Mouse (Mus musculus): Measurements from ENCODE around the gene Krt72.

Gene Krt72

GRCm38 (mm10) chr15:101786360-101786759 lies at the start of gene Krt72:
Krt72 (minus strand) TSS chr15:101786460.
- DNase-seq: no peak

- no peak for DNase-seq
Observed at GRCm38 (mm10) chr15:101834784-101835328, 48.6 kb upstream of the Krt72 start.

GRCm38 (mm10) chr15:101833131-101833530 lies 46.9 kb upstream of the Krt72 start:
- no peak for DNase-seq

DNA sequence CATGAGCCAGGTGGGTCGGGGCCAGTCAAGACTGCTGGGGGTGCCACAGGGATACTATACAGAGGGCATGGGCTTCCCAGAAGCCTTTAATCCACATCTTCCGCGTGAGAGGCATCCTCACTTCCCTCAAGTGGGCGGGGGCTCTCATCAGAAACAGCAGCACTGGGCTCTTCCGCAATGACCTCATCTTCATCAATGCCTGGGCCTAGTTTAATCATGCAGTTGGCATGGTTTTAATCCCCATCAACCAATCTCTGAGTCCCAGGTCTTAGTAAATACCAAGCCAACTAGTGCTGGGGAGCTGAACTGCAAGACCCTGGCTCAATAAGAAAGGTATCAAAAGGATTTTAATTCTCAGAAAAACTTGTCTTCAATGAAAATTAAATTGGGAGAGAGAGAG lies 43.2 kb upstream of the Krt72 start:
- DNase-seq: no peak

DNA sequence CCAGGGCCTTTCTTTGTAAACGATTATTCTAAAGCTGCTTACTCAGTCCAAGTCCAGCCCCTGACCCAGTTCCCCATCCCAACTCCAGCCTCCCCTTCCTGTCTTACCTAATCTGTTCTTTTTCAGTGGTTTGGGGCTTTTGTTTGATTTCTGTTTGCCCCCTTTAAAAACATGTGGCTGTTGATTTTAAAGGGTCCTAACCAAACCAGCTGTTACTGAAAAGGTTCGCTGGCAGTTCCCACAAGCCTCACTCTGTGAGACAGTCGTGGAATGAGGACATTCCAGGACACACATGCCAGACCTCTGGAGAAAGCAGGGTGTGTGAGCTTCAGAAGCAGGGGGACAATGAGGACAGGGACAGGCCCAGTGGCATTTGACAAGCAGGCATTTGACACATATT lies 35.5 kb upstream of the Krt72 start:
- DNase-seq: no peak

DNA sequence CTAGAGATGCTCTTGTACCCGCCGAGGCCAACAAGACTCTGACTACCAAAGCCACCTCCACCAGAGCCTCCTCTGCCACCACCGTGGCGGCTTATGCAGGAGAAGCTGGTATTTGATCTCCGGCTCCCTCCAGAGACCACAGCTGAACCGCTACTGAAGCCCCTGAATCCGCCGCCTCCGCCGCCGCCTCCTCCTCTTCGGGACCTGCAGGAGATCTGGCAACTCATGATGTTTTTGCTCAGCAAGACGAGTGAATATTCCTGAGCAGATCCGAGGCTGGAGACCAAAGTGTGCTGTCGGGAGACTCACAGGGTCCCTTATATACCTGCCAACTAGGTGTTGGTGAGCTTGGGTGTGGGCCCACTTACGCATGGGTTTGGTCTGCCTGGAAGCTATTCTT lies 31.6 kb upstream of the Krt72 start, which contains the start of gene Krt2:
Krt2 (minus strand) TSS at position 295 of the 400 bp plus-strand sequence.
- DNase-seq: no peak

- no peak for DNase-seq
Observed at GRCm38 (mm10) chr15:101803052-101803822, 17.0 kb upstream of the Krt72 start.

DNA sequence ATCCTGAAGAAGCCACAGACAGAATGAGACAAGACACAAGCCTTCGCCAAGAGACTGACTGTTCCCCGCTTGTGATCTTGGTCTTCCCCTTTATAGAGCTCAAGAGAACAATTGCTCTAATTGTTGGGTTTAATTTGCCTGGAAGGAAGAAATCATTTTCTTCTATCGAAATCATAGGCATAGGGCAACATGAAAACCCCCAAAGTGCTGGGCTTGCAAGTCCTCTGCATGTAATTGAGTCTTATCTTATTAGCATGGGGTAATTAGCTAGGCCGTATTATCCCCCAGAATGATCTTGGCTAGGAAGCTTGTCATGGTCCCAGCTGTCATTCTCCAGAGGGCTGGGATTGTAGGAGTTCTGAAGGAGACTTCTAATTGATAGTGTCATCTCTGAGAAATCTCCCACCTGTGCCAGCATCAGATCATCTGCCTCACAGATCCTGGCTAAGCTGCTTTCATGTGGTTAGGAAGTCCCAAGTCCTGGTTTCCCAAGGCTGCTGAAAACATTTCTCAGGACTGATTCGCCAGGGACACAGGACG lies 16.1 kb upstream of the Krt72 start, which contains the start of gene Krt73:
Krt73 (minus strand) TSS at position 51 of the 540 bp plus-strand sequence.
- DNase-seq: no peak

- DNase-seq: no peak
Observed at GRCm38 (mm10) chr15:101790867-101791266, 4.6 kb upstream of the Krt72 start.

DNA sequence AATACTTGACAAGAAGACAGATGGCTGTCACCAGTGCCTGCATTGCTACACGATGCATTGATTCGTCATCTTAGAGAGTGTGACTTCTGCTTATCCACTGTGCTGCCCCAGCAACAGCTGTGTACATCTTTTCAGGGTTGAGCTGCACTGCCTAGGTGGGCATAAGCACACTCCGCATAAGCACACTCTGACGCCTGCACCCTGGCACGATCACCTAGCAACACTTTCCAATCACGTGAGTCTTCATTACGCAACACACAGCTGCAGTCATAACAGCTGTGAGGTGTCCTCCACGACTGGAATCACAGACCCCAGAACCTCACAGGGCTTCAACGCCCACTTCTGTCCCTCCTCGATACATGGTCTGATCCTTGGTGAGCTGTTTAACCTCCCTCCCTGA lies 12.8 kb downstream of the Krt72 start:
- no peak for DNase-seq

GRCm38 (mm10) chr15:101772711-101773081 lies 13.6 kb downstream of the Krt72 start:
- peak; percentile 87 for DNase-seq

- DNase-seq: no peak
Observed at GRCm38 (mm10) chr15:101772080-101772710, 14.1 kb downstream of the Krt72 start.

DNA sequence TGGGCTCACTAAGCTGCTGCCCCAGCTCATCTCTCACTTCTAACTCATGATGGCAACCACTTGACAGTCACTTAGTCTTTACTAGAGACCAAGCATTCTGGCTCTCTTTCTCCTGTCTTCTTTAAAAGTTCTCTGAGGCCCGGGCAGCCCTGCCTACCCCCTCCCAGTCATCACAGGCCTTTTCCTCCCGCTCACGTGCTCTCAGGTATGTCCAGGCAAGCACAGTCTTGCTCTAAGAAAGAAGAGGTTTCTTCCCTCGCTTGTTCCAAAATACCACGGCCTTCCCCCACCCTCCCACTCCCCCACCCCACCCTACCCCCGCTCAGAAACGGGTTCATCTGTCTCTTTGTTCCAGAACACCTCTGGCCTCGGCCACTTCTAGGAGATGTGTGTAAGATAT lies 16.0 kb downstream of the Krt72 start:
- DNase-seq: no peak

- no peak for DNase-seq
Observed at GRCm38 (mm10) chr15:101742711-101743110, 43.5 kb downstream of the Krt72 start, which contains the start of gene Krt71. Krt71 (minus strand) TSS chr15:101743109.

- DNase-seq: no peak
Observed at GRCm38 (mm10) chr15:101737786-101738185, 48.5 kb downstream of the Krt72 start.

GRCm38 (mm10) chr15:101730653-101731052 lies 55.6 kb downstream of the Krt72 start:
- DNase-seq: no peak
